Mouse (Mus musculus): Measurements from ENCODE around the gene Vstm2l.

- TF ChIP-seq CTCF (IDR thresholded peaks at IDR 0.05; ENCODE audit: low read depth): no peak
- no peak for TF ChIP-seq EP300 (IDR thresholded peaks at IDR 0.05; ENCODE audit: low read depth)
Measured at GRCm38 (mm10) chr2:157927815-157928214, 13.4 kb downstream of the Vstm2l start.

Data from heart, postnatal 0 days (tissue).